Mouse (Mus musculus): ENCODE results near the gene B230104I21Rik. TPM values are rescaled to one million over a fixed set of nuclear protein-coding genes. Genes with fewer than 3 reads are reported as not detected.

The B230104I21Rik gene
- polyA plus RNA-seq, 1 experiment = 0.38 TPM

GRCm38 (mm10) chr4:154366836-154367235, 30.9 kb downstream of the B230104I21Rik start:
- no peak overlapping the region for H3K27ac ChIP-seq (ENCODE audit: insufficient read depth, low read length)
- no peak for TF ChIP-seq CTCF (IDR thresholded peaks at IDR 0.05; ENCODE audit: extremely low read depth, insufficient read depth, low read length)
- no peak for TF ChIP-seq POLR2A (IDR thresholded peaks at IDR 0.05; ENCODE audit: extremely low read depth, insufficient read depth, low read length)
- peaks cover 5% of the 10 kb centered on the region for H3K4me1 ChIP-seq (ENCODE audit: control insufficient read depth, insufficient read depth, low read length)
- no peak overlapping the region for H3K4me3 ChIP-seq (ENCODE audit: insufficient read depth, low read length)

- Histone ChIP-seq H3K27ac (ENCODE audit: insufficient read depth, low read length) (no peak overlapping the region), H3K4me3 (ENCODE audit: insufficient read depth, low read length) (no peak overlapping the region), H3K4me1 (ENCODE audit: control insufficient read depth, insufficient read depth, low read length) (peaks cover 5% of the 10 kb centered on the region)
- no peak for TF ChIP-seq POLR2A (IDR thresholded peaks at IDR 0.05; ENCODE audit: extremely low read depth, insufficient read depth, low read length)
- TF ChIP-seq CTCF (IDR thresholded peaks at IDR 0.05; ENCODE audit: extremely low read depth, insufficient read depth, low read length) = no peak
Measured at GRCm38 (mm10) chr4:154369089-154369488, 33.2 kb downstream of the B230104I21Rik start.

GRCm38 (mm10) chr4:154370841-154371240, 34.9 kb downstream of the B230104I21Rik start:
- Histone ChIP-seq H3K27ac (ENCODE audit: insufficient read depth, low read length) (no peak overlapping the region), H3K4me3 (ENCODE audit: insufficient read depth, low read length) (no peak overlapping the region), H3K4me1 (ENCODE audit: control insufficient read depth, insufficient read depth, low read length) (no peaks in the 10 kb centered on the region)
- TF ChIP-seq CTCF (IDR thresholded peaks at IDR 0.05; ENCODE audit: extremely low read depth, insufficient read depth, low read length) = no peak
- TF ChIP-seq POLR2A (IDR thresholded peaks at IDR 0.05; ENCODE audit: extremely low read depth, insufficient read depth, low read length) = no peak

DNA sequence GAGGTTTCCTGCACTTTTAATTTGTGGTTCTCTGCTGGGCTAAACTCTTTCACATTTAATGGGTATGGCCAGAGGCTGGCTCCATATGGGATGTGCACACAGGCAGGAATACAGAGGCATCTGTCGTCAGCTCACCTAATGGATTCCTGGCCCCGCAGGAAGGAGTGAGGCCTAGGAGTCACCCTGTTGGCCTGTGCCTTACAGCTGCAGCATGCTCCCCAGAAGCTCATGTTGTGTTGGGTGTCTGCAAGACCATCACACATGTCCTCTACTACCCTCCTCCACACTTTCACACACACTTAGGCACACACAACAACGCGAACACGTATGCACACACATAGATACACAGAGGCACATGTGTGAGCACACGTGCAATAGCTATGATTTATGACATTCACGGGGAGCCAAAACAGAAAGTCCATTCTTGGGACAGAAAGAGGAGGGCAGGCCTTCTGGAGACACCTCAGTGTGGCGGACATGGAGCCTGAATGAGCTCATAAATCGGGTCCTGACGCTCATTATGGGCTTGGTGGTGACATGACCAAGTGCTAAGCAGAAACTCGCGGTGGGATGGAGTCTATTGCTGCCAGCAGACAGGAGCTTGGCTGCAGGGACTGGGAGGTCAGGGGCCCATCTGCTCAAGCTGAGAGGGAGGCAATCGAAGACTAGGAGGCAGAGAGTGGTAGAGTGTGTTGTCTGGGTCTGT, 35.8 kb downstream of the B230104I21Rik start:
- H3K27ac ChIP-seq (ENCODE audit: insufficient read depth, low read length) = no peak overlapping the region
- no peaks in the 10 kb centered on the region for H3K4me1 ChIP-seq (ENCODE audit: control insufficient read depth, insufficient read depth, low read length)
- no peak overlapping the region for H3K4me3 ChIP-seq (ENCODE audit: insufficient read depth, low read length)
- TF ChIP-seq CTCF (IDR thresholded peaks at IDR 0.05; ENCODE audit: extremely low read depth, insufficient read depth, low read length) (no peak), POLR2A (IDR thresholded peaks at IDR 0.05; ENCODE audit: extremely low read depth, insufficient read depth, low read length) (no peak)

DNA sequence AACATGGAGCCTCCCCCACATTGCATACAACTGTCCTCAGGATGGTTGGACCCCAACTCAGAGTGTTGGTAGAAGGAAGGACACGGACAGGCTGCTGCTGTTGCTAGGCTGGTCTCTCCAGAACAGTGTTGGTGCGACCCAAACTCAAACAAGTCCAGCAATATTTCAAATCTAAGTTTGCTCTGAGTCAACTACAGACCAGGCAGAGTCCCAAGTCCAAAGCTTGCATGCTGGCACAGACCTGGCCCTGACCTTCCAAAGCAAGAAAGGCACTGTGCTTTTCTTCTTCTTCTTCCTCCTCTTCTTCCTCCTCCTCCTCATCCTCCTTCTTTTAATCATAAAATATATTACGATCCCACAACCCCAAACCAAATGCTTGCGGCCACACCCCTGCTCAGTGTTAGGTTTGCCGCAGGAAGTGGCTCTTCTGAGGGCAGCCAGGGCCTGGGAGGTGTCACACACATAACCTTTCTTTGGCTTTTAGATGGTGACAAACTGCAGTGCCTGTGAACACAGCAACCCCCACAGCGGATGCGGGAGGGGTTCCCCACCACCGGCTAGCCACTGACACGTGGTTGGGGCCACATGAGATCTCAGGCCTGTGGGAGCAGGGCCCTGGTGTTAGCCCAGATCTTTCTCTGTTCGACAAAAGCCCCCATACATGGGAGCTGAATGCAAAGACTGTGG, 40.2 kb downstream of the B230104I21Rik start:
- Histone ChIP-seq H3K4me1 (ENCODE audit: control insufficient read depth, insufficient read depth, low read length) (no peaks in the 10 kb centered on the region), H3K4me3 (ENCODE audit: insufficient read depth, low read length) (no peak overlapping the region), H3K27ac (ENCODE audit: insufficient read depth, low read length) (no peak overlapping the region)
- TF ChIP-seq POLR2A (IDR thresholded peaks at IDR 0.05; ENCODE audit: extremely low read depth, insufficient read depth, low read length) (no peak), CTCF (IDR thresholded peaks at IDR 0.05; ENCODE audit: extremely low read depth, insufficient read depth, low read length) (no peak)

DNA sequence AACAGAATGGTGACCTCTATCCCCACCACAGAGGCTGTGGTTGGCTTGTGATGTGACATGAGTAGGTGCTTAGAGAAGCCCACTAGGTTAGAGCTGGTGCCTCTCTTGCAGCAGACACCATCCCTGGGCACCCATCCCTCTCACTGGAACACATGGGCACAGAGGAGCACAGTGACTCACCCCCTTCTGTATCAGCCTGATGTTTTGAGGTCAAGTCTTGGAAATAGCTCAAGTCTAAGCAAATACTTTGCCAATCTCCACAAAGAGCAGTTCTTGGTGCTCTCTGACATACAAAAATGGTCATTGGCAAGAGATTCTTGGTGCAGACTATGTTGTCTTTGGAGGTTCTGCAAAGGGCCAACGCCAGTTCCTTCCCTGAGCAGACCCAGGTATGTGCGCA, 42.9 kb downstream of the B230104I21Rik start:
- Histone ChIP-seq H3K4me1 (ENCODE audit: control insufficient read depth, insufficient read depth, low read length) (no peaks in the 10 kb centered on the region), H3K27ac (ENCODE audit: insufficient read depth, low read length) (no peak overlapping the region), H3K4me3 (ENCODE audit: insufficient read depth, low read length) (no peak overlapping the region)
- TF ChIP-seq CTCF (IDR thresholded peaks at IDR 0.05; ENCODE audit: extremely low read depth, insufficient read depth, low read length) = no peak
- no peak for TF ChIP-seq POLR2A (IDR thresholded peaks at IDR 0.05; ENCODE audit: extremely low read depth, insufficient read depth, low read length)

DNA sequence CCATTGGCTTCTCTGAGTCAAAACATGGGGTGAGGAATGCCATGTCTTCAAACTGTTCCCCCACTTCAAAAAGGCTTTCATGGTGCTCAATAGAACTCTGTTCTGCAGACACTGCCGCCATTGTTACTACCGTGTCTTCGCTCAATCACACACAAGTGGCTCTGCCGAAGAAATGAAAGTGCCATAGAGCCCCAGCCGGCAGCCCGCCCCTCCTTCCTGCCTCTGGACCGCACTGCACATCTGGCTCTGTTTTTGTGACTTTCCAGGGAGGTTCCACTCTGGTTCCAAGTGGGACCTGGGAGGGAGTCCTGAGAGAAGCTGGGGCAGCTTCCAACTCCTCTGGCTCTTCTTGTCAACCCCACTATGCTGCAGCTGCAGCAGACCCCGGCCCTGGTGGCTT, 49.3 kb downstream of the B230104I21Rik start:
- TF ChIP-seq CTCF (IDR thresholded peaks at IDR 0.05; ENCODE audit: extremely low read depth, insufficient read depth, low read length) (no peak), POLR2A (IDR thresholded peaks at IDR 0.05; ENCODE audit: extremely low read depth, insufficient read depth, low read length) (no peak)
- no peaks in the 10 kb centered on the region for H3K4me1 ChIP-seq (ENCODE audit: control insufficient read depth, insufficient read depth, low read length)

GRCm38 (mm10) chr4:154385918-154386317, 50.0 kb downstream of the B230104I21Rik start:
- H3K4me3 ChIP-seq (ENCODE audit: insufficient read depth, low read length) = no peak overlapping the region
- no peaks in the 10 kb centered on the region for H3K4me1 ChIP-seq (ENCODE audit: control insufficient read depth, insufficient read depth, low read length)
- no peak for TF ChIP-seq CTCF (IDR thresholded peaks at IDR 0.05; ENCODE audit: extremely low read depth, insufficient read depth, low read length)
- TF ChIP-seq POLR2A (IDR thresholded peaks at IDR 0.05; ENCODE audit: extremely low read depth, insufficient read depth, low read length) = no peak
- no peak overlapping the region for H3K27ac ChIP-seq (ENCODE audit: insufficient read depth, low read length)

More for the DNA sequence above, 49.3 kb downstream of the B230104I21Rik start:
- Histone ChIP-seq H3K4me3 (ENCODE audit: insufficient read depth, low read length) (no peak overlapping the region), H3K27ac (ENCODE audit: insufficient read depth, low read length) (no peak overlapping the region)

- no peak overlapping the region for H3K27ac ChIP-seq (ENCODE audit: insufficient read depth, low read length)
- no peaks in the 10 kb centered on the region for H3K4me1 ChIP-seq (ENCODE audit: control insufficient read depth, insufficient read depth, low read length)
- TF ChIP-seq POLR2A (IDR thresholded peaks at IDR 0.05; ENCODE audit: extremely low read depth, insufficient read depth, low read length) = no peak
- no peak for TF ChIP-seq CTCF (IDR thresholded peaks at IDR 0.05; ENCODE audit: extremely low read depth, insufficient read depth, low read length)
- H3K4me3 ChIP-seq (ENCODE audit: insufficient read depth, low read length) = no peak overlapping the region
Measured at GRCm38 (mm10) chr4:154386810-154387209, 50.9 kb downstream of the B230104I21Rik start.

GRCm38 (mm10) chr4:154389641-154390040, 53.7 kb downstream of the B230104I21Rik start:
- TF ChIP-seq POLR2A (IDR thresholded peaks at IDR 0.05; ENCODE audit: extremely low read depth, insufficient read depth, low read length) (no peak), CTCF (IDR thresholded peaks at IDR 0.05; ENCODE audit: extremely low read depth, insufficient read depth, low read length) (no peak)
- Histone ChIP-seq H3K4me1 (ENCODE audit: control insufficient read depth, insufficient read depth, low read length) (no peaks in the 10 kb centered on the region), H3K4me3 (ENCODE audit: insufficient read depth, low read length) (no peak overlapping the region), H3K27ac (ENCODE audit: insufficient read depth, low read length) (no peak overlapping the region)

Measured in cortical plate, adult 2 months (tissue).